Mouse (Mus musculus): ENCODE measurements around the gene Vwa1.

- TF ChIP-seq EP300 (IDR thresholded peaks at IDR 0.05; ENCODE audit: low read depth in 1 of 2, low read length in 2 of 2), result no peak
- TF ChIP-seq ZKSCAN1 (IDR thresholded peaks at IDR 0.05; ENCODE audit: low read depth, low read length), result no peak
- TF ChIP-seq CTCF (IDR thresholded peaks at IDR 0.05 in 2 of 3, conservative IDR thresholded peaks at IDR 0.05 in 1 of 3; ENCODE audit: control insufficient read depth in 1 of 3, insufficient read depth in 1 of 3, low read depth in 2 of 3, low read length in 3 of 3, poor library complexity in 1 of 3, severe bottlenecking in 1 of 3), result no peak
- no peak for TF ChIP-seq MYB (IDR thresholded peaks at IDR 0.05; ENCODE audit: low read depth, low read length)
- TF ChIP-seq E2F4 (IDR thresholded peaks at IDR 0.05; ENCODE audit: borderline replicate concordance, low read depth, low read length), result no peak
- TF ChIP-seq POLR2A (IDR thresholded peaks at IDR 0.05; ENCODE audit: control insufficient read depth in 1 of 2, insufficient read depth in 1 of 2, low read depth in 1 of 2, low read length in 2 of 2, poor library complexity in 1 of 2), result no peak
- no peak for TF ChIP-seq MXI1 (IDR thresholded peaks at IDR 0.05; ENCODE audit: low read depth, low read length)
- TF ChIP-seq CHD2 (IDR thresholded peaks at IDR 0.05; ENCODE audit: low read length), result no peak
- TF ChIP-seq RCOR1 (IDR thresholded peaks at IDR 0.05; ENCODE audit: low read depth, low read length), result no peak
- TF ChIP-seq ZC3H11A (IDR thresholded peaks at IDR 0.05; ENCODE audit: low read depth, low read length), result no peak
- TF ChIP-seq POLR2AphosphoS2 (IDR thresholded peaks at IDR 0.05; ENCODE audit: low read length), result no peak
- no peak for TF ChIP-seq POLR2AphosphoS5 (IDR thresholded peaks at IDR 0.05; ENCODE audit: borderline replicate concordance, low read depth, low read length)
- TF ChIP-seq USF1 (IDR thresholded peaks at IDR 0.05; ENCODE audit: low read depth, low read length), result no peak
Measured at GRCm38 (mm10) chr4:155771706-155772105, 2.8 kb downstream of the Vwa1 start.

All from MEL (cell line).